Mouse (Mus musculus) olfactory bulb, adult 2 months (tissue): ENCODE measurements around the gene Ica1.

Experiments
- CTCF ChIP-seq: fragments of 200-500 bp; IDR thresholded peaks from 2 replicates; pipeline ENCODE4 v1.5.1; 2012; ENCODE audit warnings: low read depth, mild to moderate bottlenecking, low read length, moderate library complexity; ENCODE audit not compliant: insufficient read depth
- POLR2A ChIP-seq: fragments of 200-500 bp; IDR thresholded peaks from 2 replicates; pipeline ENCODE4 v1.6.1; 2012; ENCODE audit warnings: mild to moderate bottlenecking, low read depth, low read length, moderate library complexity; ENCODE audit not compliant: insufficient read depth

GRCm38 (mm10) chr6:8683379-8683778, 94.9 kb downstream of the Ica1 start:
- TF ChIP-seq POLR2A, result no peak
- TF ChIP-seq CTCF, result no peak
